Mouse (Mus musculus) CD4-positive, CD25-positive, alpha-beta regulatory T cell, adult 4 months (primary cell): ENCODE measurements around the gene Mettl7b. TPM values are rescaled to one million over a fixed set of nuclear protein-coding genes. Genes with fewer than 3 reads are reported as not detected.
A peak's percentile ranks its signal among the peaks of the same experiment; 100 is the strongest.
"Not testable (repeated sequence)": the region's sequence is repeated elsewhere in the genome, so short reads cannot be mapped to it uniquely, and the experiment has no call there.

Experiments
- ATAC-seq: one replicate; pipeline ENCODE4 v1.8.0; 2017
- polyA plus RNA-seq, 2 experiments: library from polyadenylated mRNA; unstranded; fragments of 100-300 nt; shearing (Covaris generic); gene quantifications; one replicate each; pipeline ENCODE4 v1.2.1; 2017

Gene Mettl7b
- polyA plus RNA-seq: not detected

DNA sequence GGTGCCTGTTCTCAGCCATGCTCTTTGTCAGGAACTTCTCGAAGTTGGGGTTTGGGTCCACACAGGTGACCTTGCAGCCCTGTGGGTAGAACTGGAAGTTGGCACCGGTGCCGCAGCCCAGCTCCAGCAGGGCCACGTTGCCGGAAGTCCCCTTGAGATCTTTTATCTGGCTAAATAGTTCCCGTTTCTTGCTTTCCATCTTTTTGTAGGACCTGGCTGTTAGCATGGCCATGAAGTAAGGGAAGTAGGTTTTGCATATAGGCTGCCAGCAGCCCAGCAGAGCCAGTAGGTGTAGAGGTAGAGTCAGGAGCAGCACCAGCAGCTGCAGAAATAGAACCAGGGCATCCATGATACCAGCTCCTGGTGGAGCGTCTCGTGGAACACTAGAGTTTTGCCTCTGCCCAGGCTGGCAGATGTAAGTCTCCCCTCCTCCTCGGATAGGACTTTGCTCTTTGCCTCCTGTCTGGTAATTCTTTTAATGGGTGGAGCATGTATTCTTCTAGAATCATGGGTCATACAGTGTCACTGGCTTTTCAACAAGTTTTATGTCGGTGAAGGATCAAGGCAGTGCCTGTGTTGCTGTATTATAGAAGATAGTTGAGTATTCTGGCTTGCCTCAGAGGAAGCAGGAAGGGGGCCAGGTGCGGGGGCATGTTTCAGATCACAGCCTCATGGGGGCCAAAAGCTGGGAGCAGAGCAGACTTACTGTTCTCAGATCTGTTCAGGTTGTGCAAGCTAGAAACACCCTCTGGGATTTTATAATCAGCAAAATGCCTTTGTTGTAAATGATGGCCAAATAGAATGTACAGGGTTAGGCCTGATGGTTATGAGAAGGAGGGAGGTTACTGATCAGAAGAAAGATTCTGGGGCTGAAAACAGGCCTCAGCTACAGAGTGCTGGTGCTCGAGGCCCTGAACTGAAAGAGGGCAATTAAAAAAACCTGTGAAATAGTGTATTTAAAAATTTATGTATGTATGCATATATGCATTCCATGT, at the start of gene Mettl7b:
Mettl7b (minus strand) TSS at position 399 of the 995 bp plus-strand sequence.
- ATAC-seq: no peak

DNA sequence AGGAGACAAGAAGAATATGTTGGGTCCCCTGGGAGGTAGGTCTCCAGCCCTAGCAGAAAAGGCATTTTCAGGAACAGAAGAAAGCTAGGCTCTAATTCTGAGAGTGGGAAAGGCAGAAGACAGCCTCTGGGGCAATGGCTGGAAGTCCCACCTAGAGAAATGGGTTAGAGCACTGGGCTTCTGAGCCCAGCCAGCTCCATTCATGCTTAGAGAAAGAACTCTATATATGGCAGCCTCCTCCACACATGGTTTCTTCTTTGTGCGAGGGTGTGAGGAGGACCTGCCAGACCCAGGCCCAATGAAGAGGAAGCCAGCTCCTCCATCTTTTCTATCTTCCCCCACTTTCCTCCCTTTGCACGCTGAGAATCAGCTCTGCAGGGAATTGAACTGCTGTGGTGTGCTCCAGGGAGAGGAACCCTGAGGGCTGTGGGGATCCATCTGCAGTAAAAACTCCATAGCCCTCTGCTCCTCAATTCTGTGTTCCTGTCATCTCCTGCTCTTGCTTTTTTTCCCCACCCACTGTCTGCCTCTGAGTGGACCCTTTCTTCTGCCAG, 49.6 kb upstream of the Mettl7b start, which contains the start of gene Olfr763:
Olfr763 (plus strand) TSS at position 504 of the 554 bp plus-strand sequence.
- no peak for ATAC-seq

DNA sequence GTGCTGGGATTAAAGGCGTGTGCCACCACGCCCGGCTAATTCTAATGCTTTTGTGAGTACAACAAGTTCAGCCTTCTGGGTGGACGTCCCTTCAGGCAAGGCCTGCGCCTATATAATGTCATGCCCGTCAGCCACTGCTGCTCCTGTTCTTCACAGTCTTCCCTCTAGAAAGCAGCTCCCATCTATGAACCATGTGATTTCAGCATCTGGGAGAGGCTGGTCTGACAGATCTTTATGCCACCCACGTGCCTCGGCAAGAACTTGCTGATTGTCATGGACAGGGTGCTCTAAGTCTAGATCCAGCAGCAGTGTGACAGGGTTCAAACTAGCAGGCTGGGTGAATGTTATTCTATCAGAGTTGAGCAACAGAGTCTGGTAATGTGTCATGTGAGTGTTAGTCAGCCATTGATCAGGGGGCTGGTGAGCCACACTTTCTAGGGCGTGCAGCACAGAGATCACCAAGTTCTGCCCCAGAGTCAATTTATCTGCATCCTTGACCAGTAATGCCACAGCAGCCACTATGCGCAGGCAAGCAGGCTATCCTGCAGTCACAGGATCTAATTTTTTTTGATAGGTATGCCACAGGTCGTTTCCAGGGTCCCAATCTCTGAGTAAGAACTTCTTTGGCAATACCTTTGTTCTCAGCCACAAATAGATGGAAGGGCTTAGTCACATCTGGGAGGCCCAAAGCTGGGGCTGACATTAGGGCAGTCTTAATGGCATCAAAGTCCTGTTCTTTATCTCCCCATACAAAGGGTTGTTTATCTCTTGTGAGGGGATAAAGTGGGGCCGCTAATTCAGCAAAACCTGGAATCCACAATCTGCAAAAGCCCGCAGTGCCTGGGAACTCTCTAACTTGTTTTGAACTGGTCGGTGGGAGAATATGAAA, 43.5 kb upstream of the Mettl7b start:
- ATAC-seq: no peak

DNA sequence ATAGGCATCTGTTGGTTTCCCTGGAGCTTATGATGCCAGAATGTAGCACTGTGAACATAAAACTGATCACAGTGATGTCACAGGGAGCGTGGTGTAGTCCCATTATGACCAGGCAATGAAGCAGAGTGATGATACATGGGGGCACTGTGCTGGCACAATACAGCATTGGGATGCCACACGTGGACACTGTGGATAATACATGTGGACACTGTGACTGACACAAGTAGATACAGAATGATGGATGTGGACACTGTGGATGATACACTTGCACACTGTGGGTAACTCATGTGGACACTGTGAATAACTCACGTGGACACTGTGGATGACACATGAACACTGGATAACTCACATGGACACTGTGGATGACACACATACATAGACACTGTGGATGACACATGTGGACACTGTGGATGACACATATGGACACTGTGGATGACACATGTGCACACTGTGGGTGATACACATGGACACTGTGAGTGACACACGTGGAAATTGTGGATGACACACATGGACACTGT, 35.8 kb upstream of the Mettl7b start:
- no peak for ATAC-seq

DNA sequence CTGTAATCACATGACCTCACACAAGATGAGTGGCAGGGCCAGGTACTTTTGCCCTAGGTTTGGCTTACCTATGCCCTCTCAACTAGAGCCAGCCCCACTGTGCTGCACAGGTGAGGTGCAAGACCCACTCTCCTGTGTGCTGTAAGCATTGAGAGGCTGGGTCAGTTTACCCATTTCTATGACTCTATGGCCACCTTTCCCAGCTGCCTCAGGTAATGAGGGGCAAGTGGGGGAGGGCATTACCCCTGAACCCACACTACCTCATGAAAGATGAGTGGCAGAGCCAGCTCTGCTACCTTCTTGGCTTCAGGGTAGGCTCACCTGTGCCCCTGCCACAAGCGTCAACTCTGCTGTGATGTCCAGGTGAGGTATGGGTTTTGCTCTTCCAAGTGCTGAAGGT, 35.0 kb upstream of the Mettl7b start:
- no peak for ATAC-seq

DNA sequence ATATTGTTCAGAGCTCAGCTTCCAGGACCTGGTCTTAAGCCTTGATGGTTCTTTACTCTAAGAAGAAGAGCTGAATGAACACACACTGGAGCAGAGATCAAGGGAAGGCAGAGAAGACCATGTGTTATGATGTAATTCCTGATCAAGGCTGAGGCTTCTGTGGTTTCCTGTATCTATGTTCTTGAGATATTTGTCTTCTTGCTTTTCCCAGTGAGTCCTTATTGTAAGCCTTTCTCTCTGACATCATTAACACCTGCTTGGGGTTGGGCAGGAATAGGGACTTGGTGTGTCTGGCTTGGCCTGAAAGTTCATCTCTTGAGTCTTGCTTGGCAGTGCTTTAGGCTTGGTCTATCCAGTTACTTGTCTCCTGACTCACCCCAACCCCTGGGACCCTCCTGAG, 30.2 kb upstream of the Mettl7b start:
- peak; percentile 51 for ATAC-seq

DNA sequence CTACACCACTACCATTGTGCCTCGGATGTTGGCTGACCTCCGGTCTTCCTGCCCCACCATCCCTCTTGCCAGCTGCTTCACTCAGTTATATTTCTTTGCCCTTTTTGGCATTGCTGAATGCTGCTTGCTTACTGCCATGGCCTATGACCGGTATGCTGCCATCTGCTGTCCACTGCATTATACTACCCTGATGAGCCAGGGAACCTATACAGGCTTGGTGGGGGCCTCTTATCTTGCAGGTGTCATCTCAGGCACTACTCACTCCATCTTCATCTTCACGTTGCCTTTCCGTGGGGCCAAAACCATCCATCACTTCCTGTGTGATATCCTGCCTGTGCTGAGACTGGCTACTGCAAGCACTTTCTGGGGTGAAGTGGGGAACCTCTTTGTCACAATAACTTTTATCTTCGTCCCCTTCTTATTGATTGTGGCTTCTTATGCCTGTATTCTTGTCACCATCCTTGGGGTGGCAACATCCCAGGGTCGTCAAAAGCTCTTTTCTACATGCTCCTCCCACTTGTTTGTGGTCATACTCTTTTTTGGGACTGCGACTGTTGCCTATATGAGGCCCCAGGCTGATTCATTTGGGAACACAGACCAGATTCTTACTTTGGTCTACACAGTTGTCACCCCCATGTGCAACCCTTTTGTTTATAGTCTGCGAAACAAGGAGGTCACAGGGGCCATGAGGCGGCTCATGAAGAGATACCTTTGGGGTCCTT, 29.5 kb upstream of the Mettl7b start:
- ATAC-seq: peak; percentile 29

DNA sequence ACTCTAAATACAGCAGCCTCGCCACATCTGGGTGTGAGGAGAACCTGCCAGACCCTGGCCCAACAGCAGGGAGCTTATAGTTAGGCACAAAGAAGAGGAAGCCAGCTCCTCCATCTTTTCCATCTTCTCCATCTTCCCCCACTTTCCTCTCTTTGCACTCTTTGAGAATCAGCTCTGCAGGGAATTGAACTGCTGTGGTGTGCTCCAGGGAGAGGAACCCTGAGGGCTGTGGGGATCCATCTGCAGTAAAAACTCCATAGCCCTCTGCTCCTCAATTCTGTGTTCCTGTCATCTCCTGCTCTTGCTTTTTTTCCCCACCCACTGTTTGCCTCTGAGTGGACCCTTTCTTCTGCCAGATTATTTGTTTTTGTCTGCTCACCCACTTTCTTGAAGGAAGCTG, 28.3 kb upstream of the Mettl7b start, which contains the start of gene Olfr9:
Olfr9 (plus strand) TSS at position 301 of the 400 bp plus-strand sequence.
- ATAC-seq: not testable (repeated sequence)

DNA sequence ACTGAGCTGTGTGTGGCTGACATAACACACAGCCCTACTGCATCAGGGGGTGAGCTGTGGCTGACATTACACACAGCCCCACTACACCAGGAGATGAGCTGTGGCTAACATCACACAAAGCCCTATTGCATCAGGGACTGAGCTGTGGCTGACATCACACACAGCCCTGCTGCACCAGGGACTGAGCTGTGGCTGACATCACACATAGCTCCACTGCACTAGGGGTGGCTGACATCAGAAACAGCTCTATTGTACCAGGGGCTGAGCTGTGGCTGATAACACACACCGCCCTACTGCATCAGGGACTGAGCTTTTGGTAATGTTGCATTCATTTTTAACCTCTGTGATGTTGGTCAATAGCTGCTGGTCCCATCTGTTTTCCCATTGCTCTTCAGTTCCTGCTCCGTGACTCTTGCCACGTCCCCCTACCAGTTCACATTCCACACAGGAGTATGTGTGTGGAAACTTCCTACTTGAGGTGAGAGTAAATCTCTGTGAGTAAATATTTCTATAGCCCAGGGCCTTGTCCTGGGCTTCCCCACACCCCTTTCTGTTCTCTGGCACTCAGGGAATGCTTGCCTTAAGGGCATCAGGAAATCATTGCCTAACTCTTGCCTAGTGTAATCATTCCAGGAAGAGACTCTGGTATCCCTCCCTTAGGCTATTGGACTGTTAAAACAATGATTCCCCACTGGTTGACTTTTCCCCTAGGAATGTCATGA, 20.0 kb upstream of the Mettl7b start:
- ATAC-seq: no peak

DNA sequence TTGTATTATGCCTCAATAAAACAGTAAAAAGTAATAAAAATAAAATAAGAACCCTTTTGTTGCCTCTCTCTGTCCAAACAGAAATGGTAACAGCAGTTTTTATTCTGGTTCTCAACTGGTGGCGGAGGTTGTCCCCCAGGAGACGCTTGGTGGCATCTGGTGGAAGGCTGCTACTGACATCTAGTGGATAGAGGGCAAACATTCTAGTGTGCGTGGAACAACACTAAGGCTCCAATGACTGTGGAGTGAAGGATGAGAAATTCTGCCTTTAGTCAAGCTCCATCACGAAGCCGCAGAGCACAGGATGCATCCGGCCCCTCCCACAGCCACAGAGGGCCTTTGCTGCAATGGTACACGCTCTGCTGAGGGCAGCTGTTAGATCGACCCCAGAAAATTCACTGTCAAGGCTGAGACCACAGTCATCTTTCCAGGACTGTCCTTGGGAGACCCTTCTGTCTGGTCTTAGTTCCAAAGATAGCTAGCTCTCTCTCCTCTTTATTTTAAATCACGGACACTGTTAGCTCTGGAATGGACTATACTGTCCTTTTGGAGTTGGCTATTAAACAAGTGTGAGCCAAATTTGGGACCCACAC, 16.8 kb upstream of the Mettl7b start:
- peak; percentile 51 for ATAC-seq

DNA sequence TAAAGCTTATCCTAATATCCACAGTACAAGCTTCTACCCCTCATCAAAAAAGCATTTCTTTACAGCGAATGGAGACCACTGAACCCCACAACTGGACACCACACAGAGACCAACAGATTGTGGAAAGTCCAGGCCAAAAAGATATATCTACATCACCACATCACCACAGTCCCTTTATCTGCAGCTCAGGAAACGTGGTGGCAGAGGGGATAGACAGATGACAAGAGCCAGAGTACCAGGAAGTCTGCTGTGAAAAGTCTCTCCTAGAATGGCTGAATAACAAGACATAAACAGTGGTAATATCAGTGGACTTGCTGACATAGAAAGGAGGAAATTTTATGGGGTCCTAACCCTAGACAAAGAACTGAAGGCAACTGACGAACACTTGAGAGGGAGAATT, 15.6 kb upstream of the Mettl7b start:
- ATAC-seq: no peak

DNA sequence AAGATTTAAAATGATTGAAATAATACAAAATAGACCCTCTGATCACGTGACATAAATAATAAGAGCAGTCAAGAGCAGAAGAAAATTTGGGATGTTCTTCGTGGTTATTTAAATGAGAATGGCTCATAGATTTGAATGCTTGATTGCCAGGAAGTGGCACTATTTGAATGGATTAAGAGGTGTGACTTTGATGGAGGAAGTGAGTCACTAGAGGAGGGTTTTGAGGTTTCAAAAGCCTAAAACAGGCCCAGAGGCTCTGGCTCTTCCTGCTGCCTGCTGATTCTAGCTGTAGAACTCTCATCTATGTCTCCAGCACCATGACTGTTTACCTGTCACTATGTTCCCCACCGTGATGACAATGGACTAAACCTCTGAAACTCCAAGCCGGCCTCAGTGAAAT, 12.1 kb upstream of the Mettl7b start:
- no peak for ATAC-seq

DNA sequence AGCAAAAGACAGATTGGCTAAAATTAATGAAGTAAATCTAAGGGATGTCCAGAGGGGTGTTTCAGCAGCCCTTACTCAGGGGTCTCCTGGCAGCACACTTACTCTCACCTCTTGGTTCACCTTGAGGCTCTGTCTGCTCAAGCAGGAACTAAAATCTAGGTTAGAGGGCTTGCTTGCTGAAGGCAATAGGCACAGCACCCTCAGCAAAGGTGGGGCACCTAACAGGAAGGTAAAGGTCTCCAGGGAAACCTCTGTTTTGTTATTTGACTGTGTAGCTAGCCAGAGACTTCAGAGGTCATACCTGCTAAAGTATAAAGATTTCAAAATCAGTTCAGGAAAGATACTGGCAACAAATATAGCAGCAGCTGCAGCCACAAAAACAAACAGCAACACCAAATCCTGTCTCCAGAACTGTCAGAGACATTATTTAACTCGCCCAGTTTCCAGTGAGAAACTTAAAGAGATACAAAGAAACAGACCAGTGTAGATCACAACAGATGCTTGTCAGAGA, 10.0 kb upstream of the Mettl7b start:
- no peak for ATAC-seq

DNA sequence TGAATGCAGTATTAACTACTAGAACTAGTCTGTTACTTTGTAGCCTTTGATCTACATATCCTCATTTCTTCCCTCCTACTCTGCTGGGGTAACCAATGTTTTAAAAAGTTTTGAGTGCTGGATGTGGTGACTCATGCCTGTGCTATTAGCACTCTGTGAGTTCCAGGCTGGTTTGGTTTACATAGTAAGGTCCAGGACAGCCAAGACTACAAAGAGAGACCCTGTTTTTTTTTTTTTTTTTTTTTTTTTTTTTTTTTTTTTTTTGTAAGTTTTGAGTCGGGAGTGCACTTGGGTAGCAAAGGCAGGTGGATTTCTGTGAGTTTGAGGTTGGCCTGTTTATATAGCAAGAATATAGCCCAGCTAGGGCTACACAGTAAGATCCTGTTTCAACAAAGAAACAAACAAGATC, 7.6 kb upstream of the Mettl7b start:
- ATAC-seq: no peak

DNA sequence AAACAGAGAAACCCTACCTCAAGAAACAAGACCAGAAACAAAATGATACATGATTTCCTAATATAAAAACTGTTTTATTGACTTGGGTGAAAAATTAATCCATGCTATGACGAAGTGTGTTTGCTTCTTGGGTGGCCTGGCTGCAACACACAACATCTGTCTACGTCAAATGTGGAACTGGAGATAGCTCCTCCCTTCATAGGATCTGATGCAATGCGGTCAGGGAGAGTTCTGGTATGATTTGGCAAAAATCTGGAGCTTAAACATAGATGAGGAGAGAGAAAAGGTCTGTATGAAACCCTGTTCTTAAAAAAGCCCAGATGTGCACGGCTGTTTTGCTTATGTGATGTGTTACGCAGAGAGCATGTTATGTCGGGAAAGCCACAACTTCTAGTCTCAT, 5.1 kb upstream of the Mettl7b start:
- no peak for ATAC-seq

DNA sequence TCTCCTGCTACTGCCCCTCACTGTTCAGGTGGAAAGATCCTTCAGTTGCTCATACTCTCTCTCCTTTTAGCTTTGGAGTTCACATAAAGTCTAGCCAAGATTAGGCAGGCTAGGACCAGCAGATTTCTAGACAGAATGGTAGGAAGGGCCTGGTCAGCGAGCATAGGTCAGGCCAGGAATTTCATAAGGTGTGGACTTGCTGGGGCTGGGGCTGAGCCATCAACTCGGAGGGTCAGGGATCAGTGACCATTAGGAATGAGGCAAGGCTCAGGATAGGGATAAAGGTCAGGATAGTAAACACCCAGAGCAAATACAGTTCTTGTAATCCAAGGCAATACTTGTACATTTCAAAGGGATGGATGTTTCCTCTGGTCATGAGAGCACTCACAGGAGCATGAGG, 4.2 kb upstream of the Mettl7b start:
- ATAC-seq: no peak

DNA sequence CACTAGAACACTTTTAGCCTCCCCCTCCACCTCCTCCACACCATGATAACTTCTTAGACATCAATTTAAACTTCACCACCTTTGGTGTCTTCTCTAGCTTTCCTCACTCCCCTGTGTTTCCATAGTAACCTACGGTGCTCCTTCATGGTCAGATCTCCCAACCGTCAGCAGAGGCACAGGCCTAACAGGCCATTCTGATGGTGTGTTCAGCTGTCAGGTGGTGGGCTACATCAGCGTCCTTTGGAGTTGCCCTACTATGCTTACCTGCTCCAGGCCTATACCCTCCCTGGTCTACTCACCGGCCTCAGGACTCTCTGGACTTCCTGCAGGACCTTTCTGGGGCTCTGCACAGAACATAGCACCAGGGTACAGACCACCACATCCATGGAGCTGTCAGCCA, 646 bp downstream of the Mettl7b start:
- no peak for ATAC-seq

DNA sequence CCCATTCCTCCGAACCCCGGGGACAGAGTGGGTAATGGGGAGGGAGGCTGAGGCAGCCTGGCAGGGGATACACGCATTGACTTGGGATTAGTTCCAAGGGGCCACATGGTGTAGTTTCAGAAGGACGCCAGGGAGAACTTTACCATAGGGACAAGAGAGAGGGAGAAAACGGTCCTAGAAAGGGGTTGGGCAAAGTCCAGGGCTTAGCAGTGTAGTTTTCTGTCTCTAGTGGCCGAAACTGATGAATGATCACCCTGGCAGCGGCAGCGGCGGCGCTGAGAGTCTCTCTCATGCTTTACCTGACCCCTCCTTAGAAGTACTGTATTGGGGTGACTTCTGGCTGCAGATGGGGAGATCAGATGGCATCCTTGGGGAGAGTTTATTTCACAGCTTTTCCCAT, 2.4 kb downstream of the Mettl7b start:
- no peak for ATAC-seq

DNA sequence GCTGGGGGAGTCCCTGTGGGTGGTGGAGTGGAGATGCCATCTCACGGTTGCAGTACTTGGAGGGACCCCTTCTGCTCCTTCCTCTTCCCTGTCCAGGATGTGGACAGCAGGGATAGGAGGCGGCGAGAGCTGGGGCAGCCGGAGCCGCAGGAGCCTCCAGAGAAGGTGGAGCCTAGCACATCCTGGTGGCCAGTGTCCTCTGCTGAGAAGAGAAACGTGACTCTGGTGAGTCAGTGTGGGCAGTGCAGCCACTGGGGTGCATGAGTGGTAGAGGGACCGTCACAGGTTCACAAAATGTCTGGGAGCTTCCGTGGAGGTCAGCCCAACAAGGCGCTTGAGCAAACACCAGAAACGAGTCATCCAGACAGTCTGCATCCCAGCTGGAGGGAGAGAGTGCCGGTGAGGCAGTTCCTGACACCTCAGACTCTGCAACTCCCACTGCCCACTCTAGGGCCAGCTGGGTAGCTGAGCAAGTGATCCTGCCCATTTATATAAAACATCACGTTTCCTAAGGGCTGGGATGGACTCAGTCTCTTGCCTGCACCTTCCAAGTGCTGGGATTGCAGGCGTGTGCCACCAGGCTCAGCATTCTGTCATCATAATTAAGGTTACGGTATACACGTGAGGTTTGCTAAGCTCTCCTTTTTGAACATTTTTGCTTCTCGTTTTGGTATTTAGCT, 10.4 kb downstream of the Mettl7b start:
- no peak for ATAC-seq

DNA sequence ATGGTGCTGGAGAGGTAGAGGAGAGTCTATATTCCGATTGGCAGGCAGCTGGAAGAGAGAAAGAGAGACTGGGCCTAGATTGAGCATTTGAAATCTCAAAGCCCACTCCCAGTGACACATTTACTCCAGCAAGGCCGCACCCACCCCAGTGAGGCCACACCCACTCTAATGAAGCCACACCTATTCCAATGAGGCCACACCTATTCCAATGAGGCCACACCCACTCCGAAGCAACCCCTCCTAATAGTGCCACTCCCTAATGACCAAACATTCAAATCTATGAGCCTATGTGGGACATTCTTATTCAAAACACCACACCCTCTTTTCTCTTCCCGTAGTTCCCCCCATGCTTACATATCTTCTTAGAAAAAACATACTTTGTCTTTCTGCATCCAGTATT, 13.3 kb downstream of the Mettl7b start:
- ATAC-seq: no peak
